In genomic region chr15:8616290-8616689, GRCm38 (mm10) we compare ENCODE assay signal across 24 mouse cellular contexts.
DNase-seq lines count a peak whose midpoint lies in the region; ATAC-seq and TF ChIP-seq lines count a peak whose summit lies in the region.
"Had no signal": no experiment of that assay in that cellular context is flagged by ENCODE, and none has a peak within 500 bp of the region (broad histone marks: within the 10 kb centered on the region; RNA-seq: fewer than 3 reads in every experiment).

No protein-coding gene starts in this region.

- H3K27me3 ChIP-seq in heart, embryonic 10.5 days (ENCODE audit: insufficient read depth, poor library complexity, severe bottlenecking): no peaks in the 10 kb centered on the region
- no peaks in the 10 kb centered on the region for H3K27me3 ChIP-seq in limb, embryonic 14.5 days (ENCODE audit: control insufficient read depth, insufficient read depth, low read length)
- H3K27me3 ChIP-seq: forebrain, embryonic 12.5 days; forebrain, embryonic 15.5 days; hindbrain, embryonic 12.5 days; hindbrain, embryonic 15.5 days had no signal

- 75% methylated on average over 12 of the region's 12 CpGs for WGBS in heart, embryonic 10.5 days
- WGBS in limb, embryonic 14.5 days: 58% methylated on average over 12 of the region's 12 CpGs

- ATAC-seq in limb, embryonic 14.5 days (ENCODE audit: low FRiP score, low read depth): no peak
- ATAC-seq: activated CD4-positive, CD25-positive, alpha-beta regulatory T cell, adult 4 months; CD4-positive, CD25-positive, alpha-beta regulatory T cell, adult 4 months; intestine, postnatal 0 days had no signal

- peaks cover 16% of the 10 kb centered on the region; the same call in 1 of the 2 replicates for H3K4me1 ChIP-seq in heart, embryonic 10.5 days
- no peaks in the 10 kb centered on the region for H3K4me1 ChIP-seq in limb, embryonic 14.5 days (ENCODE audit: control insufficient read depth, insufficient read depth, low read length)
- H3K4me1 ChIP-seq: embryonic facial prominence, embryonic 15.5 days; forebrain, embryonic 12.5 days; forebrain, embryonic 15.5 days had no signal

- H3K4me3 ChIP-seq in heart, embryonic 10.5 days: no peak overlapping the region
- no peak overlapping the region for H3K4me3 ChIP-seq in limb, embryonic 14.5 days (replicated peaks; ENCODE audit: low read length)
- H3K4me3 ChIP-seq: embryonic facial prominence, embryonic 15.5 days; erythroblast, embryonic 14.5 days; forebrain, embryonic 12.5 days; forebrain, embryonic 15.5 days; heart, adult 2 months; hindbrain, embryonic 12.5 days; hindbrain, embryonic 15.5 days had no signal

- no peak overlapping the region for H3K27ac ChIP-seq in heart, embryonic 10.5 days
- H3K27ac ChIP-seq in limb, embryonic 14.5 days (replicated peaks; ENCODE audit: low read depth, low read length): no peak overlapping the region
- H3K27ac ChIP-seq: embryonic facial prominence, embryonic 15.5 days; forebrain, embryonic 12.5 days; forebrain, embryonic 15.5 days; heart, adult 2 months; hindbrain, embryonic 12.5 days; hindbrain, embryonic 15.5 days had no signal

- H3K4me2 ChIP-seq in limb, embryonic 14.5 days (replicated peaks; ENCODE audit: low read depth, low read length, severe bottlenecking): 0 out of 2 replicates have a peak overlapping the region, but pooled peaks have one; percentile 5
- H3K4me2 ChIP-seq: embryonic facial prominence, embryonic 15.5 days; forebrain, embryonic 12.5 days; forebrain, embryonic 15.5 days; heart, embryonic 11.5 days; hindbrain, embryonic 12.5 days; hindbrain, embryonic 15.5 days had no signal

- peak; percentile 61 for DNase-seq in adrenal gland, postnatal 14 days
- DNase-seq in adrenal gland, adult 18-20 months (ENCODE audit: low spot score in 2 of 2): no peak
- DNase-seq in heart, adult 11 months: peak; percentile 57
- no peak for DNase-seq in heart, embryonic 10.5 days (ENCODE audit: low spot score)
- DNase-seq in limb, embryonic 14.5 days (ENCODE audit: low spot score): no peak
- DNase-seq in adipocyte (ENCODE audit: low spot score): no peak
- DNase-seq: cerebellum, adult 11-12 months; cerebellum, adult 8-10 months; cerebellum, postnatal 10 days; cerebellum, postnatal 36 days; embryo, embryonic 11 days; gastrocnemius, postnatal 25 days; heart, adult 2 months; kidney, adult 2 months had no signal

- H3K9me3 ChIP-seq in heart, embryonic 10.5 days: no peaks in the 10 kb centered on the region
- H3K9me3 ChIP-seq in limb, embryonic 14.5 days (ENCODE audit: control insufficient read depth, low read length): no peaks in the 10 kb centered on the region
- H3K9me3 ChIP-seq: embryonic facial prominence, embryonic 15.5 days; forebrain, embryonic 12.5 days; forebrain, embryonic 15.5 days; hindbrain, embryonic 12.5 days; hindbrain, embryonic 15.5 days had no signal

- TF ChIP-seq POLR2A in limb, embryonic 14.5 days (IDR thresholded peaks at IDR 0.05; ENCODE audit: borderline replicate concordance, extremely low read depth, insufficient read depth, insufficient read length): no peak

- H3K36me3 ChIP-seq in heart, embryonic 10.5 days: no peaks in the 10 kb centered on the region
- H3K36me3 ChIP-seq in limb, embryonic 14.5 days (ENCODE audit: control insufficient read depth, insufficient read depth, low read length): no peaks in the 10 kb centered on the region
- H3K36me3 ChIP-seq: embryonic facial prominence, embryonic 15.5 days; forebrain, embryonic 12.5 days; forebrain, embryonic 15.5 days; hindbrain, embryonic 12.5 days; hindbrain, embryonic 15.5 days had no signal

- no peak overlapping the region for H3K9ac ChIP-seq in limb, embryonic 14.5 days (ENCODE audit: low read depth, low read length, severe bottlenecking)
- H3K9ac ChIP-seq: embryonic facial prominence, embryonic 15.5 days; forebrain, embryonic 12.5 days; forebrain, embryonic 15.5 days; hindbrain, embryonic 12.5 days; hindbrain, embryonic 15.5 days had no signal

Comparison
In these comparisons a context has a peak if more than half of its experiments do, and no peak if none do; other contexts are left out.
1. DNase-seq: peak in adrenal gland, postnatal 14 days (single experiment) and heart, adult 11 months (single experiment); none in adrenal gland, adult 18-20 months (0 of 2), heart, embryonic 10.5 days (single experiment), limb, embryonic 14.5 days (single experiment) and adipocyte (single experiment).